Mouse (Mus musculus) heart, adult 11 months (tissue): ENCODE data around the gene 4930432M17Rik.

Experiments used
- DNase-seq: peaks from one replicate; pipeline ENCODE4 v3.0.0; 2022

4930432M17Rik gene

DNA sequence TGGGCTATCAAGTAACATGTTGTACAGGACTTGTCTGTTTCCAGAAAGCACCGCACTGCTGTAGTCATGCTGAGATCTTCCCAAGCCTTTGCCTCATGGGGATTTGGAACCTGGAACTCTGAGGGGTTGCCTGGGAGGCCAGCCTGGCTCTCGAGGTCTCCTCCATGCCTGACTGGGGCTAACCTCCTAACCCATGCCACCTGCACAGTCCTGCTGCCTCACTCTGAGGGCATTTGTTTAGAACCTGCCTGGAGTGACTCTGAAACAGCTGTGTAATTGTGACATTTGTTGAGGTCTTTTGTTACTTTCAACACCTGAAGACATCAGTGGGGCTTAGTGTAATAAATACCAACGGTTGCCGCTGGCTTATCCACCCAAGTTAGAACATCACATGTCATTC, 41.7 kb downstream of the 4930432M17Rik start:
- peak; percentile 85 for DNase-seq

- peak; percentile 85 for DNase-seq
Measured at GRCm38 (mm10) chr3:121713151-121713701, 42.7 kb downstream of the 4930432M17Rik start.

GRCm38 (mm10) chr3:121713816-121714215, 43.3 kb downstream of the 4930432M17Rik start:
- DNase-seq = peak; percentile 91

GRCm38 (mm10) chr3:121714461-121714860, 43.9 kb downstream of the 4930432M17Rik start:
- no peak for DNase-seq

GRCm38 (mm10) chr3:121715336-121715735, 44.8 kb downstream of the 4930432M17Rik start:
- peak; percentile 81 for DNase-seq

DNA sequence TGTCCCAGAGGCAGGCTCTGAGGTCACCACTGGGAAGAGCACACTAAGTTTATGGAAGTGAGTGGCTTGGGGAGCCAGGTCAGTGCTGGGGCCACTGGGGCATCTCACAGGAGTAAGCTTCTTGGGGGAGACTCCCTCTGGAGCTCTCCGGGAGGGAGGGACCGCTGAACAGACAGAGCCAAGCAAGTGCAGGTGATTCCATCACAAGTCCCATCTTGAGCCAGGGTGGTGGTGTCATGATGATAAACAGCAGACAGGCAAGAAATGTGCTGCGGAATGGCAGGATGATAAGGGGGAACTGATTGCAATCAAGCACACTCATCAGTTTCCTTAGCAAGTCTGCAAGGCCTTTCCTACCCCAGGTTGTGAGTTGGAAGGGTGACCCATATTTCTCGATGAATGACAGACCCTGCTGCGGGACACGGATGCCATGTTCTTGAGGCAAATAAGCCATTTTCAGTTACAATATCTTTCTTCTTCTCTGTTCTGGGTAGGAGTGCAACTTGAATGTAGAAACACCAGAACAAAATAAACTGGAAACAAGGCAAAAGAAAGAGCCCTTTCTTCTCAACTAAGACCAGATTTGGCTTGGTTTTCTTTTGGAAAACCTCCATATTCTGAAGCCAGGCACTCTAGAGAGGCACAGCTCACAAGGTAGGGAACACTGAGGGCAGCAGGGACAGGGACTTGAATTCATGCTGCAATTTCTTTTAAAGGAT, 45.3 kb downstream of the 4930432M17Rik start:
- DNase-seq = peak; percentile 81

GRCm38 (mm10) chr3:121716480-121716879, 45.9 kb downstream of the 4930432M17Rik start:
- DNase-seq = peak; percentile 93

DNA sequence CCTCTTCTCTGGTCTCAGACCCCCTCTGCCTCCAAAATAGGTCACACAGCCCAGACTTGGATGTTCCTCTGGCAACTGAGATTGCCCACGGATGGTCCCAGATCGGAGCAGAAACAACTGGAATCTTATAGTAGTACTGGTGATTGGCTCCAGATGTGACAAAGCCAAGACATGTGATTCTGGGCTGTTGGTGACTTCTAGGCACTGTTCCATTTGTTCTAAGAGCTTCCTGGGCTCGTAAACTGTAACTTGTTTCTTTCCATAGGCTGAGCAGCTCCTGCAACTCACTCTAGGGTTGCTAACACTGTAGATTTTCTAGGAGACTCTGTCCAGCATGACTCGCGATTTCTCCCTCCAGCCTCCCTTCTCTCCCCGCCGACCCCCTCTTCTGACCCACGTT, 48.1 kb downstream of the 4930432M17Rik start:
- DNase-seq = no peak

DNA sequence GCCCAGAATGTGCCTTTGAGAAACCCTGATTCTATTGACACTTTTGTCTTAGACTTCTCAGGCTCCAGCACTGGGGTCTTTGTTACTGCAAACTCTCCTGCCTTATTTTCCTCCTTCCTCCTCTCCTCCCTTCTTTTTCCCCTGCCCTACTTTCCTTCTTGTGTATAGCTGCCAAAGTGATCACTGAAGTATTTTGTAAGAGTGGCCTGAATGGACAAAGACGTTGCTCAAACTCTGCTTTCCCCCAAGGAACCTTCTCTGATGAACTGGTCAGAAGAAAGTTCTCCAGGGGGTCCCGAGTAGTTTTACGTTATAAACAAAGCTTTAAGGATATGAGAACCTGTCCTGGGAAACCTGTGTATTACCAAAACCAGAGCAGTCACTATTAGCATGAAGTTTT, 49.1 kb downstream of the 4930432M17Rik start:
- DNase-seq = peak; percentile 74

- DNase-seq = peak; percentile 84
Measured at GRCm38 (mm10) chr3:121720801-121721690, 50.5 kb downstream of the 4930432M17Rik start.

GRCm38 (mm10) chr3:121721691-121722070, 51.1 kb downstream of the 4930432M17Rik start:
- DNase-seq = peak; percentile 78

DNA sequence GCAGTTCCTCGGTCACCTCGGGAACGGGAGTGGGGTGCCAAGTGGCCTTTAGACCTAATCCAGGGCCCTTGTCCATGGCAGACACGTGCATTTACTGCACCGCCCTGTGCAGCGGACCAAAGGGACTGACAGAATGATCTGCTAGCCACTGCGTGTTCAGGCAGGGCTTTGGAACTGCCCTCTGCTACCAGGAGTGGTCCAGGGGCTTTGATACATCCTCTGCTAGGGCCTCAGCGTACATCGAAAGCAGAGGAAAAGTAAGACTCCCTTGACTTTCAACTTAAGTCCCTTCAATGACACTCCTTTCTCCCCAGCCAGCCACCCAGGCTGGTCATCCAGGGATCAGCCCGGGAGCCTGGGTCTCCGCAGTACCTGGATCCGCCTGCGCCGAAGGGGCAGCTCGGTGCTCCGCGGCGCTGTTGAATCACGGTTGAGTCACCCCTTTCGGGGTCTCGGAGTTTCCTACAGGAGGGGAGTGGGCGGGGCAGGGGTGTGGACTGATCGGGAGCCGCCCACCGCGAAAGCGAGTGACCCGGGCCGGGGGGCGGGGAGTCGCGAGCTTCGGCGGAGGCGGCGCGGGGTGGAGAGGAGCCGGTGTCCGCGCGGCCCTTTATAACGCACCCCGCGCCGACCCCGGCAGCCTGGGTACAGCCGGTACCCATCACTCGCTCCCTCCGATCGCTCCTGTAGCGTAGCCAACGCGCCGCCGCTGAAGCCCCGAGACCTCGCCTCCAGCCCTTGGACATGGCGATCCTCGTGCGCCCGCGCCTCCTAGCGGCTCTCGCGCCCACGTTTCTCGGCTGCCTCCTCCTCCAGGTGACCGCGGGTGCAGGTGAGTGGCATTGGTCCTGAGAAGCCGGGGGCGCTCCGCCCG, 52.6 kb downstream of the 4930432M17Rik start, which contains the start of gene F3:
Gene F3, plus strand, starts transcription at position 567 of the 874 bp plus-strand sequence.
- DNase-seq = peak; percentile 99

- no peak for DNase-seq
Measured at GRCm38 (mm10) chr3:121723968-121724524, 53.5 kb downstream of the 4930432M17Rik start.

DNA sequence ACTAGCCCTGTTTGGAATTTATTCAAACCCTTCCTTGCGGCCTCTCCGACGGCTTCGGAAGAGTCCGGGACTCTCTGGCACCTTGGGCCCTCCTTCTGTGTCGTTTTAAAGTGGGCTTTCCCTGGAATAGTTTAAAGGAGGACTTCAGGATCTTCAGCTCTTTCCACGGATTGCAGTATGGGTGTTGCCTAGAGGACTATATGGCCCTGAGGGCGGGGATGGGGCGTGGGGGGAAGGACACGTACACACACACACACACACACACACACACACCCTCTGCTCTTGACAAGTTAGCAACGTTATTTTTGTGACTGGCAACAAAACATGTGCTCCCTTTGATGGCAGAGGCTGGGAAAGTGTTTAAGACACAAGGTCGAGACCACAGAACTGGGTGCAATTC, 54.0 kb downstream of the 4930432M17Rik start:
- peak; percentile 72 for DNase-seq

GRCm38 (mm10) chr3:121725651-121726050, 55.1 kb downstream of the 4930432M17Rik start:
- peak; percentile 83 for DNase-seq

GRCm38 (mm10) chr3:121729678-121730077, 59.1 kb downstream of the 4930432M17Rik start:
- peak; percentile 68 for DNase-seq
